Mouse (Mus musculus): ENCODE data around the gene Wdr46.

GRCm38 (mm10) chr17:33941381-33941780 is 921 bp downstream of the Wdr46 start:
- TF ChIP-seq TCF12 (IDR thresholded peaks at IDR 0.05; ENCODE audit: low read depth, low read length) (no peak), ZNF384 (IDR thresholded peaks at IDR 0.05; ENCODE audit: low read depth, low read length) (no peak), CTCF (conservative IDR thresholded peaks at IDR 0.05 in 1 of 2, IDR thresholded peaks at IDR 0.05 in 1 of 2; ENCODE audit: low read depth in 2 of 2, low read length in 2 of 2) (no peak), E2F4 (IDR thresholded peaks at IDR 0.05; ENCODE audit: insufficient replicate concordance, low read depth, low read length) (no peak), POLR2AphosphoS2 (IDR thresholded peaks at IDR 0.05; ENCODE audit: low read depth, low read length) (no peak), JUND (conservative IDR thresholded peaks at IDR 0.05; ENCODE audit: low read depth, low read length) (no peak), ZC3H11A (IDR thresholded peaks at IDR 0.05; ENCODE audit: low read depth, low read length) (no peak), USF2 (conservative IDR thresholded peaks at IDR 0.05; ENCODE audit: low read depth, low read length) (no peak), CHD2 (IDR thresholded peaks at IDR 0.05; ENCODE audit: low read length) (no peak), POLR2A (IDR thresholded peaks at IDR 0.05; ENCODE audit: low read depth, low read length) (no peak)
